ENCODE assay signal across 15 mouse cellular contexts in genomic region chr17:43130115-43130869, GRCm38 (mm10).
"Had no signal": no experiment of that assay in that cellular context is flagged by ENCODE, and none has a peak within 500 bp of the region (broad histone marks: within the 10 kb centered on the region; RNA-seq: fewer than 3 reads in every experiment).

No protein-coding gene starts in this region.

- ATAC-seq: hindbrain, embryonic 16.5 days; inflammation-experienced regulatory T-cells, adult 6 months; liver, embryonic 12.5 days; midbrain, embryonic 16.5 days had no signal

- DNase-seq: kidney, adult 11 months; kidney, adult 9 months; kidney, postnatal 10 days; left cerebral cortex, postnatal 4 days; lung, postnatal 4 days; right cerebral cortex, postnatal 4 days; spleen, adult 18-20 months; thymus, postnatal 4 days had no signal

- H3K4me1 ChIP-seq: limb, embryonic 13.5 days; midbrain, embryonic 12.5 days had no signal

- H3K9ac ChIP-seq: limb, embryonic 13.5 days; liver, embryonic 12.5 days; midbrain, embryonic 12.5 days had no signal

- H3K36me3 ChIP-seq: limb, embryonic 13.5 days; liver, embryonic 12.5 days; midbrain, embryonic 12.5 days had no signal

- H3K9me3 ChIP-seq: limb, embryonic 13.5 days; liver, embryonic 12.5 days; midbrain, embryonic 12.5 days had no signal

- H3K27ac ChIP-seq: limb, embryonic 13.5 days; liver, embryonic 12.5 days; midbrain, embryonic 12.5 days had no signal

- H3K27me3 ChIP-seq: limb, embryonic 13.5 days; liver, embryonic 12.5 days; megakaryocyte, embryonic 14.5 days; midbrain, embryonic 12.5 days had no signal

- H3K4me2 ChIP-seq: limb, embryonic 13.5 days; liver, embryonic 12.5 days; midbrain, embryonic 12.5 days had no signal

- H3K4me3 ChIP-seq: limb, embryonic 13.5 days; liver, embryonic 12.5 days; megakaryocyte, embryonic 14.5 days; midbrain, embryonic 12.5 days had no signal
